Mouse (Mus musculus): Measurements from ENCODE around the gene Bpifb2. TPM values are rescaled to one million over a fixed set of nuclear protein-coding genes. Genes with fewer than 3 reads are reported as not detected.

Bpifb2 gene
- polyA plus RNA-seq, 1 experiment: not detected

- TF ChIP-seq CTCF (IDR thresholded peaks at IDR 0.05; ENCODE audit: borderline replicate concordance, extremely low read depth, insufficient read depth, insufficient read length): no peak
- no peak for TF ChIP-seq POLR2A (IDR thresholded peaks at IDR 0.05; ENCODE audit: borderline replicate concordance, extremely low read depth, insufficient read depth, insufficient read length, poor library complexity, severe bottlenecking)
- DNase-seq (ENCODE audit: low read depth): no peak
These were observed 58.5 kb downstream of the Bpifb2 start for GRCm38 (mm10) chr2:153933311-153933710.

DNA sequence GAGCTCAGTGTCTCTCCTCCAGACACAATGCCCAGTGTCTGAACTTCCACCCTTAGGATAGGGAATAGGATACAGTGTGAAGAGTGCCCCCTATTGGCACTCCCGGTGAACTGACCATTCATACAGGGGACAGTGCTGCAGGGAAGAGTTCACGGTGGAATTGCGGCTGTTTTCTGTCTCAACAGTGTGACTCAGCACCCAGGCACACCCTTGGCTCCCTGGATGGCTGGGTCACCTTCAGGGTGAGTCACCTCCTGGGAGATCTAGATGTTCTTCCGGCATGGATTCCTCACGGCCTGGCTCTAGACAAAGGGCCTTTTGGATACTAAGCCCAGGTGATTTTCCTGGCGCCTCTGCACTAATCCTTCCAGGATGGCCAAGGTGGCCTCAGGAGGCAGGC, 60.5 kb downstream of the Bpifb2 start:
- no peak for DNase-seq (ENCODE audit: low read depth)
- TF ChIP-seq POLR2A (IDR thresholded peaks at IDR 0.05; ENCODE audit: borderline replicate concordance, extremely low read depth, insufficient read depth, insufficient read length, poor library complexity, severe bottlenecking): no peak
- no peak for TF ChIP-seq CTCF (IDR thresholded peaks at IDR 0.05; ENCODE audit: borderline replicate concordance, extremely low read depth, insufficient read depth, insufficient read length)

GRCm38 (mm10) chr2:153937843-153938242, 63.0 kb downstream of the Bpifb2 start, which contains the start of gene Bpifb4:
Gene Bpifb4 (plus strand): TSS chr2:153938212.
- no peak for TF ChIP-seq CTCF (IDR thresholded peaks at IDR 0.05; ENCODE audit: borderline replicate concordance, extremely low read depth, insufficient read depth, insufficient read length)
- no peak for TF ChIP-seq POLR2A (IDR thresholded peaks at IDR 0.05; ENCODE audit: borderline replicate concordance, extremely low read depth, insufficient read depth, insufficient read length, poor library complexity, severe bottlenecking)
- no peak for DNase-seq (ENCODE audit: low read depth)

- TF ChIP-seq POLR2A (IDR thresholded peaks at IDR 0.05; ENCODE audit: borderline replicate concordance, extremely low read depth, insufficient read depth, insufficient read length, poor library complexity, severe bottlenecking): no peak
- peak; percentile 72; the same call in 1 of the 2 replicates for TF ChIP-seq CTCF (IDR thresholded peaks at IDR 0.05; ENCODE audit: borderline replicate concordance, extremely low read depth, insufficient read depth, insufficient read length)
- peak; percentile 60 for DNase-seq (ENCODE audit: low read depth)
These were observed 68.7 kb downstream of the Bpifb2 start for GRCm38 (mm10) chr2:153943537-153943936.

DNA sequence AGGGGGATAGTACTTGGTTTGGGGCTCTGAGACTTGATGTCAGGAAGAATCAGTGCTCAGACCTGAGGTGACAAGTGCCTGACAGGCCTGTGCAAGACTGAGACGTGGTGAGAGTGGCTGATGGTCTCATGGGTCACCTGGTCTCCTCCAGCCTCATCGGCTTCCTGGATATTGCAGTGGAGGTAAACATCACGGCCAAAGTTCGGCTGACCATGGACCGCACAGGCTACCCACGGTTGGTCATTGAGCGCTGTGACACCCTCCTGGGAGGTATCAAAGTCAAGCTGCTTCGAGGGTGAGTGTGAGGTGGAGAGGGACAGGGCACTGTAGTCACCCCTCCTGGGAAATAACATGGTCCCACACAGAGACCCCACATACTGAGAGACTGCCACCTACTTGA, 69.7 kb downstream of the Bpifb2 start:
- no peak for DNase-seq (ENCODE audit: low read depth)
- no peak for TF ChIP-seq CTCF (IDR thresholded peaks at IDR 0.05; ENCODE audit: borderline replicate concordance, extremely low read depth, insufficient read depth, insufficient read length)
- no peak for TF ChIP-seq POLR2A (IDR thresholded peaks at IDR 0.05; ENCODE audit: borderline replicate concordance, extremely low read depth, insufficient read depth, insufficient read length, poor library complexity, severe bottlenecking)

Other genes with a start within 250 kb of the Bpifb2 start
- gene Commd7, start 242.3 kb upstream of the Bpifb2 start, polyA plus RNA-seq (2012; rRNA removed): 35.8 and 42.3 TPM in 2 replicates
- 4.7 and 5.2 TPM in 2 replicates for gene Dnmt3b, start 225.6 kb upstream of the Bpifb2 start, polyA plus RNA-seq (2012; rRNA removed)
- gene Dnmt3c, start 178.4 kb upstream of the Bpifb2 start, polyA plus RNA-seq (2012; rRNA removed): 0.03 and 0.06 TPM in 2 replicates
- 62.8 and 73.8 TPM in 2 replicates for gene Mapre1, start 133.8 kb upstream of the Bpifb2 start, polyA plus RNA-seq (2012; rRNA removed)
- gene Efcab8, start 95.1 kb upstream of the Bpifb2 start, polyA plus RNA-seq (2012; rRNA removed): 0.05 and 0.16 TPM in 2 replicates
- not detected in 2 replicates for gene Sun5, start 4.0 kb upstream of the Bpifb2 start, polyA plus RNA-seq (2012; rRNA removed)
- gene Bpifb6, start 25.3 kb downstream of the Bpifb2 start, polyA plus RNA-seq (2012; rRNA removed): 0.04 TPM in 1 of 2 replicates, not detected in the other
- 0.06 and 0.07 TPM in 2 replicates for gene Bpifb3, start 43.2 kb downstream of the Bpifb2 start, polyA plus RNA-seq (2012; rRNA removed)
- not detected in 2 replicates for gene Bpifb4, start 63.2 kb downstream of the Bpifb2 start, polyA plus RNA-seq (2012; rRNA removed)
- not detected in 2 replicates for gene Bpifa6, start 99.9 kb downstream of the Bpifb2 start, polyA plus RNA-seq (2012; rRNA removed)
- gene Bpifa2, start 133.2 kb downstream of the Bpifb2 start, polyA plus RNA-seq (2012; rRNA removed): not detected in 2 replicates